Mouse (Mus musculus) embryo, embryonic 10 days (tissue): ENCODE measurements at regions not wholly inside any gene's neighbourhood (a gene's known extent, or its start where the extent isn't known, plus 50 kb on each side); places are given as distances from the start of the nearest gene placed in this dataset.

Experiments used
- DNase-seq: peaks from one replicate; pipeline ENCODE4 v3.0.0-alpha.2; 2015; ENCODE audit warnings: low spot score

- no peak for DNase-seq
These were observed 316.3 kb downstream of the Klf5 start for GRCm38 (mm10) chr14:99614748-99615147.

- no peak for DNase-seq
These were observed 318.3 kb downstream of the Klf5 start for GRCm38 (mm10) chr14:99616655-99617335.

GRCm38 (mm10) chr14:99617374-99617773, 318.9 kb downstream of the Klf5 start:
- no peak for DNase-seq

GRCm38 (mm10) chr14:99621538-99621937, 323.0 kb downstream of the Klf5 start:
- no peak for DNase-seq

- DNase-seq = no peak
These were observed 326.2 kb downstream of the Klf5 start for GRCm38 (mm10) chr14:99624380-99625327.

- DNase-seq = no peak
These were observed 329.1 kb downstream of the Klf5 start for GRCm38 (mm10) chr14:99627615-99628014.

- no peak for DNase-seq
These were observed 332.6 kb downstream of the Klf5 start for GRCm38 (mm10) chr14:99631092-99631491.

GRCm38 (mm10) chr14:99632444-99632843, 334.0 kb downstream of the Klf5 start:
- DNase-seq = peak; percentile 2

GRCm38 (mm10) chr14:99635556-99636150, 337.2 kb downstream of the Klf5 start:
- peak; percentile 2 for DNase-seq

- DNase-seq = no peak
These were observed 343.3 kb downstream of the Klf5 start for GRCm38 (mm10) chr14:99641475-99642453.

- no peak for DNase-seq
These were observed 347.8 kb downstream of the Klf5 start for GRCm38 (mm10) chr14:99646323-99646722.

GRCm38 (mm10) chr14:99674399-99674798, 375.9 kb downstream of the Klf5 start:
- DNase-seq = no peak

- DNase-seq = no peak
These were observed 388.7 kb downstream of the Klf5 start for GRCm38 (mm10) chr14:99687062-99687806.

- DNase-seq = no peak
These were observed 389.9 kb downstream of the Klf5 start for GRCm38 (mm10) chr14:99688415-99688814.

- no peak for DNase-seq
These were observed 397.8 kb downstream of the Klf5 start for GRCm38 (mm10) chr14:99696301-99696700.

- DNase-seq = no peak
These were observed 401.1 kb downstream of the Klf5 start for GRCm38 (mm10) chr14:99699545-99699944.

GRCm38 (mm10) chr14:99706004-99706403, 407.5 kb downstream of the Klf5 start:
- DNase-seq = no peak

- DNase-seq = no peak
These were observed 409.6 kb downstream of the Klf5 start for GRCm38 (mm10) chr14:99708066-99708465.

- no peak for DNase-seq
These were observed 411.3 kb downstream of the Klf5 start for GRCm38 (mm10) chr14:99709764-99710163.

- DNase-seq = no peak
These were observed 412.2 kb downstream of the Klf5 start for GRCm38 (mm10) chr14:99710656-99711177.

GRCm38 (mm10) chr14:99712624-99713023, 414.1 kb downstream of the Klf5 start:
- DNase-seq = no peak
